Mouse (Mus musculus) heart, adult 2 months (tissue): ENCODE measurements at regions not wholly inside any gene's neighbourhood (a gene's known extent, or its start where the extent isn't known, plus 50 kb on each side); places are given as distances from the start of the nearest gene placed in this dataset.

ENCODE experiments used
- CTCF ChIP-seq: fragments of 200-600 bp; IDR thresholded peaks from 2 replicates; pipeline ENCODE4 v1.8.1; 2022; ENCODE audit warnings: antibody characterized with exemption, mild to moderate bottlenecking, moderate library complexity
- POLR2A ChIP-seq: fragments of 200-500 bp; IDR thresholded peaks from 2 replicates; pipeline ENCODE4 v1.6.1; 2011; ENCODE audit warnings: mild to moderate bottlenecking, low read depth, low read length, control low read depth; ENCODE audit not compliant: insufficient read depth

- TF ChIP-seq CTCF (no peak), POLR2A (no peak)
Measured at GRCm38 (mm10) chr11:111929366-111929765, 852.7 kb upstream of the Sox9 start.
